Mouse (Mus musculus): Measurements from ENCODE around the gene 1500009L16Rik.
A peak's percentile ranks its signal among the peaks of the same experiment; 100 is the strongest.

Gene 1500009L16Rik

GRCm38 (mm10) chr10:83722579-83723031 lies at the start of gene 1500009L16Rik:
Gene 1500009L16Rik (plus strand): TSS chr10:83722865.
- DNase-seq (ENCODE audit: low read depth, low spot score): peak; percentile 46

GRCm38 (mm10) chr10:83681334-83681733 lies 41.3 kb upstream of the 1500009L16Rik start:
- DNase-seq (ENCODE audit: low read depth, low spot score): no peak

GRCm38 (mm10) chr10:83688215-83688614 lies 34.5 kb upstream of the 1500009L16Rik start:
- DNase-seq (ENCODE audit: low read depth, low spot score): no peak

DNA sequence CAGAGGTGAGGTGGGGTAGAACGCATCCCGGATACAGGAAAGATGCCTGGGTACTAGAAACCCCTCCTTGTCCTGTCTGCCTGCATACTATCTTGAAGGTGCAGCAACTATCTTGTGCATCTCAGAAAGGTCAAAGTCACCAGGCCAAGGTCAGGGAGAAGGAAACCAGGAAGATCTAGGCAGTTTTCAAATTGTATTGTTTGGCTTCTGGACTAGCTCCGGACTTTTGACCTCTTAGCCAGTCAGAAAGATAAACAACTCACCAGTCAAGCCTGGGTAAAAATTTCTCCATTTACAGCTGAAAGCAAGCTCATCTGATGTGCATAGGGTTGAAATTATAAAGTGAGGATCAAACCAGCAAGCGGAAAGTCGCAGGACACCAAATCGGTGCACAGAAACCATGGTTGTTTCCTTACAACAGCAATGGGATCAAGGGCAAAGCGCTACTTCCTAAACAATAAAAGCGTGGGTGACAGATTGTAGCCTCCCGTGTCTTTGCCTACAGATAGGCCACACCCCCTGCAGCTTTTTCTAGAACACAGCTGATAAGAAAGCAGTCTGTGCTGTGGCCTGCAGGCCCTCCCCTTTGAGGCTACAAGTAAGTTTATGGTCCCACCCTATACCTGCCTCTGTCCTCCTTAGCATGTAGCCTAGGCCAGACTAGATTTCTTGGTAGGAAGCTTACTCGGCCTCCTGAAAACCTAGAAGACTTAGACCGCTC lies 30.3 kb upstream of the 1500009L16Rik start:
- no peak for DNase-seq (ENCODE audit: low read depth, low spot score)

DNA sequence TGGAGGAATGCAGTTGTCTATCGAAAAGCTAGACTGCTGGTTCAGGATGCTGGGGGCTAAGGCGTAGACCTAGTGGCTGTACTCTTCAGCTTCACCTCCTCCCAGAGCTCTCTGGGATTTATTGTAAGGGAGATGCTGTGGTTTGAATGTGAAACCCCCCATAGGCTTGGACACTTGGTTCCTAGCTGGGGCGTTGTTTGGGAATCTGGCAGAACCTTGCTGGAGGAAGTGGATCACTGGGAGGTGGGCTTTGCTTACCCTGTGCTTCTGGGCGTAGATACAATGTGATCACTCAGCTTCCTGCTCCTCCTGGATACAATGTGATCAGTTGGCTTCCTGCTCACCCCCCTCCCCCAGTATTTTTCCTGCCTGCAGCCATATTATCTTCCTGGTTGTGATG lies 26.4 kb upstream of the 1500009L16Rik start:
- DNase-seq (ENCODE audit: low read depth, low spot score): no peak

- no peak for DNase-seq (ENCODE audit: low read depth, low spot score)
Observed at GRCm38 (mm10) chr10:83706628-83707027, 16.0 kb upstream of the 1500009L16Rik start.

GRCm38 (mm10) chr10:83709920-83710319 lies 12.7 kb upstream of the 1500009L16Rik start:
- DNase-seq (ENCODE audit: low read depth, low spot score): no peak

DNA sequence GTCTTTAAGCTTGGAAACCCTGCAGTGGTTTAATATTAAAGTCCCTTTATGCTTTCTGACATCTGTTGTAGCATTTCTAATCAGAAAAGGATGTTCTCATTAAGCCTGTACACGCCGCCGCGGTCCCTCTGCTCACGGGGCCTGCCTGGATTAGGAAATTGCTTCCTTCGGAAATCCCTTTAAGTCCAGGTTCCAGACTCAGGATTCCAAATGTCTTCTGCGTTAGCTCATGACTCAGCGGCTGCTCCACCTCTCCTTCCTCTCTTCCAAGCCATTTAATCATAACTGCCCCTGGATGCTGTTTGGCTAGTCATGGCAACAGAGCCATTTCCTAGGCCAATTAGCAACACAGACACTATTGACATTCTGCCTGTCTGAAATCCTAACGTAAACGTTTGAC lies 10.9 kb upstream of the 1500009L16Rik start:
- no peak for DNase-seq (ENCODE audit: low read depth, low spot score)

- DNase-seq (ENCODE audit: low read depth, low spot score): no peak
Observed at GRCm38 (mm10) chr10:83718855-83719474, 3.7 kb upstream of the 1500009L16Rik start.

DNA sequence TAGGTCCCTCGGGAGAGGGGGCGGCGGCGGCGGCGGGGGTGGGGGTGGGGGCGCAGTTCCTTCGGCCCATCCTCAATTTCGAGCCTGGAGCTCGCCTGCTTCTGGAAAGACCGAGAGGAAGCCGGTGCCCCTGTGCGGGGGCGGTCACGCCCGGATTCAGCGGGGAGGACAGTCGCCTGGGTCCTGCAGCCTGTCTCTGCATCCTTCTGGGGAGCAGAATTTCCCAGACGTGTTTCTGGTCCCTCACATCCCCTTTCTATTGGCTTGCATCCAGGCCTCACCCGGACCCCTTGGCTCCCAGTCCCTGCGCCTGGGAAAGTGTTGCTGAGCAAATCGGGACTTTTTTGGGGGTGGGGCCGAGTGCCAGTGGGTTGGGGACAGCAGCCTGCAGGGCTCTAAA lies 390 bp downstream of the 1500009L16Rik start:
- no peak for DNase-seq (ENCODE audit: low read depth, low spot score)

GRCm38 (mm10) chr10:83724351-83725059 lies 1.8 kb downstream of the 1500009L16Rik start:
- no peak for DNase-seq (ENCODE audit: low read depth, low spot score)

DNA sequence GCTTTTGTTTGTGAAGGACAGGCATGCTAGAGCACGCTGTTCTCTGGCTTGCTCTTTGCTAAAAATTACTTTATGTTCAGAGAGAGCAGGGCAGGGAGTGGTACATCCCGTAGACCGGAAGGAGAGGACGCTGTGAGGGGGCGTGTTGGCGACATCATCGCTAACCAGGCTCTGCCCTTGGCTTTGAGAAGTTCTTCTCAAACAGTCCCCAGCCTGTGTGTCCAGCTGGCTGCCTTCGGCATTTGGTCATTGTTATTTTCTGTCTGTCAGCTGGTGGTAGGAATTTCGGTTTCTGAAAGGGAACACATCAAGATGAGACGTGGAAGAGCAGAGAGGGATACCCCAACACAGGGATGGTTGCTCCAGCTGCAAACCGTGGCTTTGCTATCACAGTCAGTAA lies 3.5 kb downstream of the 1500009L16Rik start:
- DNase-seq (ENCODE audit: low read depth, low spot score): no peak

GRCm38 (mm10) chr10:83727846-83728245 lies 5.2 kb downstream of the 1500009L16Rik start:
- no peak for DNase-seq (ENCODE audit: low read depth, low spot score)

- no peak for DNase-seq (ENCODE audit: low read depth, low spot score)
Observed at GRCm38 (mm10) chr10:83728529-83728928, 5.9 kb downstream of the 1500009L16Rik start.

DNA sequence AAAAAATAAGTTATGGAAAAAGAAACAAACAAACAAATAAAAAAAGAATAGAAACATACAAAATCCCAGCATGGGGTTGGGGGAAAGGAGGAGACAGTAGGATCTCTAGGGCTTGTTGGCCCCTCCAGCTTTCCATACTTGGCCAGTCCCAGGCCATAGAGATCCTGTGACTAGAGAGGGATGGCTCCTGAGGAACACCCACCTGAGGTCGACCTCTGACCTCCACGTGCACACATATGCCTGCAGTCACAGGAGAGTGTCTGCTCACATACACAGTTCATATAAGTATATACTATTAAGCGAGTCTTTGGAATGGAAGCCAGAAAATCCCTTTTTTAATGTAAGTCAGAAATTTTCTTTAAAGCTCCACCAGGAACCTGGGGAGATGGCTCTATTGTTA lies 6.4 kb downstream of the 1500009L16Rik start:
- DNase-seq (ENCODE audit: low read depth, low spot score): no peak

- DNase-seq (ENCODE audit: low read depth, low spot score): peak; percentile 55
Observed at GRCm38 (mm10) chr10:83729492-83729891, 6.8 kb downstream of the 1500009L16Rik start.

- no peak for DNase-seq (ENCODE audit: low read depth, low spot score)
Observed at GRCm38 (mm10) chr10:83733725-83734124, 11.1 kb downstream of the 1500009L16Rik start.

- no peak for DNase-seq (ENCODE audit: low read depth, low spot score)
Observed at GRCm38 (mm10) chr10:83738996-83739655, 16.5 kb downstream of the 1500009L16Rik start.

DNA sequence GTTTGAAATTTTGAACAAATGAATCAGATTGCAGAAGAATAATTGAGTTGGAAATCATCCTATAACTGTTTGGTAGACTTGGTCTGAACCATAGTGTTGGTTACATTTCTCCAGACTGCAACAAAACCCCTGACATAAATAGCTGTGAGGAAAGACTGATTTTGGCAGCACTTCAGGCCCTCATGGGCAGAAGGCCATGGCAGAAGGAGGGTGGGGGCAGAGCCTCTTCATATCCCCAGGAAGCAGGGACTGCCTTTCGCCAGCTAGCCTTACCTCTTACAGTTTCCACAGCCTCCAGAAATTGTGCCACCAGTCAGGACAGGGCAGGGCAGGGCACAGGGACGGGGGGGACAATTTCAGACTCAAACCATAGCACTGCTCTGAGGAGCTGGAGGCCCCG lies 22.0 kb downstream of the 1500009L16Rik start:
- DNase-seq (ENCODE audit: low read depth, low spot score): no peak

GRCm38 (mm10) chr10:83753056-83753455 lies 30.4 kb downstream of the 1500009L16Rik start:
- no peak for DNase-seq (ENCODE audit: low read depth, low spot score)

- no peak for DNase-seq (ENCODE audit: low read depth, low spot score)
Observed at GRCm38 (mm10) chr10:83757343-83757962, 34.8 kb downstream of the 1500009L16Rik start.

DNA sequence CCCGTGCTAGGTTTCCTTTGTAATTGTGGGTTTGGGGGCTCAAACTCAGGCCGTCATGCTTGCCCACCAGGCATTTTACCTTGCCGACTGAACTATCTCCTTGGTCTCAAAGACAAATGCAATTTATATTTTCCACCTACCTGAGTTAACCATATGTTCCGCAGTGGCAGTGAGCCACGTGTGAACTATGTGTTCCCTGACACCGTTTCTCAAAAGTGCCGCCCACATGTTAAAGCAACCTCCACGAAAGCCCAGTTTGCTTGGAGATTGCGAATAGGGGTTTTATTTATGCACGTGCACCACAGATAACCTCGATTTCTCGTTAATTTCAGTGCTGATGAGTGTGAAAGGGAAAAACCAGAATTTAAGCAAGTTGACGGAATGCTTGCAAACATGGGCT lies 36.1 kb downstream of the 1500009L16Rik start:
- DNase-seq (ENCODE audit: low read depth, low spot score): no peak
